Mouse (Mus musculus) erythroblast, embryonic 14.5 days (primary cell): ENCODE data around the gene Hmgcl.

Experiments used
- GATA1 ChIP-seq: IDR thresholded peaks from 2 replicates; pipeline ENCODE4 v1.6.1; 2012; ENCODE audit warnings: low read length, inconsistent platforms, mixed read lengths
- TAL1 ChIP-seq: IDR thresholded peaks from 3 replicates; pipeline ENCODE4 v1.6.1; 2012; ENCODE audit warnings: low read length, inconsistent platforms, mixed read lengths

DNA sequence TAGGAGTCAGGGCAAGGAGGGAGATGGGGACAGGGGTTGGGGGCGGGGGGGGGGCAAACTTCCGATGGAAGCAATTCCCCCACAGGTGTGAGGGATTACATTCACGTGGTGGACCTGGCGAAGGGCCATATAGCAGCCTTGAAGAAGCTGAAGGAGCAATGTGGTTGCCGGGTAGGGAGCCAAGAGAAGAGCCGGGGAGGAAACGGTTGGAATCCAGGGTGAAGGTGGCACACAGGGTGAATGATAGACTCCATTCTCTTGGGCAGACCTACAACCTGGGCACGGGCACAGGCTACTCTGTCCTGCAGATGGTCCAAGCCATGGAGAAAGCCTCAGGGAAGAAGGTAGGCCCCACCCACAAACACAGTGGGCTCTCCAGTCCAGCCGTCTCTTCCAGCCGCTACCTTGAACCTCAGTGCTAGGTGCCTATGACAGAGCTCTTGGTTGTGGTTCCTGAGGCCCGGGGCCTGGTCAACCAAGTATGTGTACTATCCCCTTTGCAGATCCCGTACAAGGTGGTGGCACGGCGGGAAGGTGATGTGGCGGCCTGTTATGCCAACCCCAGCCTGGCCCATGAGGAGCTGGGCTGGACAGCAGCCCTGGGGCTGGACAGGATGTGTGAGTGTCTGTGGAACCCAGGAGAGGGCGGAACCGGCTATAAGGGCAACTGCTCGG is 21.0 kb downstream of the Hmgcl start:
- no peak for TF ChIP-seq TAL1
- no peak for TF ChIP-seq GATA1
